Mouse (Mus musculus): ENCODE measurements around the gene Camta1. TPM values are rescaled to one million over a fixed set of nuclear protein-coding genes. Genes with fewer than 3 reads are reported as not detected.

The Camta1 gene
- polyA plus RNA-seq, 1 experiment from 2014 or later, result 106 TPM

- Histone ChIP-seq H3K36me3 (ENCODE audit: control insufficient read depth, insufficient read depth, low read length) (no peaks in the 10 kb centered on the region), H3K9ac (ENCODE audit: low read length) (no peak overlapping the region), H3K9me3 (ENCODE audit: control insufficient read depth, low read length) (no peaks in the 10 kb centered on the region), H3K27ac (replicated peaks; ENCODE audit: low read depth, low read length) (no peak overlapping the region), H3K4me1 (ENCODE audit: control insufficient read depth, insufficient read depth, low read length) (no peaks in the 10 kb centered on the region), H3K4me3 (ENCODE audit: low read depth, low read length) (no peak overlapping the region), H3K27me3 (ENCODE audit: control insufficient read depth, insufficient read depth, low read length) (no peaks in the 10 kb centered on the region), H3K4me2 (ENCODE audit: low read depth, severe bottlenecking) (no peak overlapping the region)
- WGBS, result 64% methylated on average over 10 of the region's 10 CpGs
- ATAC-seq (ENCODE audit: insufficient number of reproducible peaks, low FRiP score, low TSS enrichment, low read depth), result no peak
- no peak for DNase-seq (ENCODE audit: low spot score)
Observed at GRCm38 (mm10) chr4:151630664-151631063, 231.0 kb downstream of the Camta1 start.

- Histone ChIP-seq H3K4me2 (ENCODE audit: low read depth, severe bottlenecking) (no peak overlapping the region), H3K27ac (replicated peaks; ENCODE audit: low read depth, low read length) (no peak overlapping the region), H3K9ac (ENCODE audit: low read length) (no peak overlapping the region), H3K36me3 (ENCODE audit: control insufficient read depth, insufficient read depth, low read length) (no peaks in the 10 kb centered on the region), H3K4me3 (ENCODE audit: low read depth, low read length) (no peak overlapping the region), H3K27me3 (ENCODE audit: control insufficient read depth, insufficient read depth, low read length) (no peaks in the 10 kb centered on the region), H3K4me1 (ENCODE audit: control insufficient read depth, insufficient read depth, low read length) (no peaks in the 10 kb centered on the region), H3K9me3 (ENCODE audit: control insufficient read depth, low read length) (no peaks in the 10 kb centered on the region)
- WGBS, result 52% methylated on average over 3 of the region's 3 CpGs
- ATAC-seq (ENCODE audit: insufficient number of reproducible peaks, low FRiP score, low TSS enrichment, low read depth) (no peak), DNase-seq (ENCODE audit: low spot score) (no peak)
Observed at GRCm38 (mm10) chr4:151630231-151630630, 231.4 kb downstream of the Camta1 start.

GRCm38 (mm10) chr4:151619541-151620016, 242.1 kb downstream of the Camta1 start:
- H3K4me2 ChIP-seq (ENCODE audit: low read depth, severe bottlenecking), result no peak overlapping the region
- no peaks in the 10 kb centered on the region for H3K36me3 ChIP-seq (ENCODE audit: control insufficient read depth, insufficient read depth, low read length)
- no peaks in the 10 kb centered on the region for H3K9me3 ChIP-seq (ENCODE audit: control insufficient read depth, low read length)
- no peak overlapping the region for H3K4me3 ChIP-seq (ENCODE audit: low read depth, low read length)
- no peaks in the 10 kb centered on the region for H3K27me3 ChIP-seq (ENCODE audit: control insufficient read depth, insufficient read depth, low read length)
- ATAC-seq (ENCODE audit: insufficient number of reproducible peaks, low FRiP score, low TSS enrichment, low read depth) (no peak), DNase-seq (ENCODE audit: low spot score) (no peak)
- no peak overlapping the region for H3K9ac ChIP-seq (ENCODE audit: low read length)
- no peak overlapping the region for H3K27ac ChIP-seq (replicated peaks; ENCODE audit: low read depth, low read length)
- H3K4me1 ChIP-seq (ENCODE audit: control insufficient read depth, insufficient read depth, low read length), result no peaks in the 10 kb centered on the region
- WGBS, result 83% methylated on average over 14 of the region's 14 CpGs

GRCm38 (mm10) chr4:151618420-151619310, 243.0 kb downstream of the Camta1 start:
- no peaks in the 10 kb centered on the region for H3K4me1 ChIP-seq (ENCODE audit: control insufficient read depth, insufficient read depth, low read length)
- DNase-seq (ENCODE audit: low spot score) (no peak), ATAC-seq (ENCODE audit: insufficient number of reproducible peaks, low FRiP score, low TSS enrichment, low read depth) (no peak)
- H3K4me3 ChIP-seq (ENCODE audit: low read depth, low read length), result no peak overlapping the region
- H3K27ac ChIP-seq (replicated peaks; ENCODE audit: low read depth, low read length), result no peak overlapping the region
- WGBS, result 55% methylated on average over 21 of the region's 21 CpGs
- H3K9me3 ChIP-seq (ENCODE audit: control insufficient read depth, low read length), result no peaks in the 10 kb centered on the region
- H3K36me3 ChIP-seq (ENCODE audit: control insufficient read depth, insufficient read depth, low read length), result no peaks in the 10 kb centered on the region
- no peak overlapping the region for H3K4me2 ChIP-seq (ENCODE audit: low read depth, severe bottlenecking)
- H3K27me3 ChIP-seq (ENCODE audit: control insufficient read depth, insufficient read depth, low read length), result no peaks in the 10 kb centered on the region
- H3K9ac ChIP-seq (ENCODE audit: low read length), result no peak overlapping the region

GRCm38 (mm10) chr4:151611621-151612020, 250.1 kb downstream of the Camta1 start:
- 64% methylated on average over 6 of the region's 6 CpGs for WGBS

GRCm38 (mm10) chr4:151610266-151610665, 251.4 kb downstream of the Camta1 start:
- Histone ChIP-seq H3K27ac (replicated peaks; ENCODE audit: low read depth, low read length) (no peak overlapping the region), H3K4me1 (ENCODE audit: control insufficient read depth, insufficient read depth, low read length) (no peaks in the 10 kb centered on the region), H3K4me3 (ENCODE audit: low read depth, low read length) (no peak overlapping the region), H3K4me2 (ENCODE audit: low read depth, severe bottlenecking) (no peak overlapping the region), H3K27me3 (ENCODE audit: control insufficient read depth, insufficient read depth, low read length) (no peaks in the 10 kb centered on the region), H3K36me3 (ENCODE audit: control insufficient read depth, insufficient read depth, low read length) (no peaks in the 10 kb centered on the region), H3K9ac (ENCODE audit: low read length) (no peak overlapping the region), H3K9me3 (ENCODE audit: control insufficient read depth, low read length) (no peaks in the 10 kb centered on the region)
- DNase-seq (ENCODE audit: low spot score) (peak; percentile 76), ATAC-seq (ENCODE audit: insufficient number of reproducible peaks, low FRiP score, low TSS enrichment, low read depth) (no peak)
- 18% methylated on average over 8 of the region's 8 CpGs for WGBS

More at GRCm38 (mm10) chr4:151611621-151612020, 250.1 kb downstream of the Camta1 start:
- ATAC-seq (ENCODE audit: insufficient number of reproducible peaks, low FRiP score, low TSS enrichment, low read depth) (no peak), DNase-seq (ENCODE audit: low spot score) (no peak)
- H3K27ac ChIP-seq (replicated peaks; ENCODE audit: low read depth, low read length), result no peak overlapping the region
- H3K27me3 ChIP-seq (ENCODE audit: control insufficient read depth, insufficient read depth, low read length), result no peaks in the 10 kb centered on the region
- no peaks in the 10 kb centered on the region for H3K4me1 ChIP-seq (ENCODE audit: control insufficient read depth, insufficient read depth, low read length)
- no peak overlapping the region for H3K9ac ChIP-seq (ENCODE audit: low read length)
- H3K4me2 ChIP-seq (ENCODE audit: low read depth, severe bottlenecking), result no peak overlapping the region
- H3K4me3 ChIP-seq (ENCODE audit: low read depth, low read length), result no peak overlapping the region
- no peaks in the 10 kb centered on the region for H3K9me3 ChIP-seq (ENCODE audit: control insufficient read depth, low read length)
- H3K36me3 ChIP-seq (ENCODE audit: control insufficient read depth, insufficient read depth, low read length), result no peaks in the 10 kb centered on the region

- WGBS, result 34% methylated on average over 6 of the region's 6 CpGs
- Histone ChIP-seq H3K4me1 (ENCODE audit: control insufficient read depth, insufficient read depth, low read length) (no peaks in the 10 kb centered on the region), H3K9ac (ENCODE audit: low read length) (no peak overlapping the region), H3K4me3 (ENCODE audit: low read depth, low read length) (no peak overlapping the region), H3K4me2 (ENCODE audit: low read depth, severe bottlenecking) (no peak overlapping the region), H3K9me3 (ENCODE audit: control insufficient read depth, low read length) (no peaks in the 10 kb centered on the region), H3K36me3 (ENCODE audit: control insufficient read depth, insufficient read depth, low read length) (no peaks in the 10 kb centered on the region), H3K27ac (replicated peaks; ENCODE audit: low read depth, low read length) (no peak overlapping the region), H3K27me3 (ENCODE audit: control insufficient read depth, insufficient read depth, low read length) (no peaks in the 10 kb centered on the region)
- peak; percentile 78 for ATAC-seq (ENCODE audit: insufficient number of reproducible peaks, low FRiP score, low TSS enrichment, low read depth)
- DNase-seq (ENCODE audit: low spot score), result peak; percentile 88
Observed at GRCm38 (mm10) chr4:151604907-151605306, 256.8 kb downstream of the Camta1 start.

- Histone ChIP-seq H3K36me3 (ENCODE audit: control insufficient read depth, insufficient read depth, low read length) (no peaks in the 10 kb centered on the region), H3K4me3 (ENCODE audit: low read depth, low read length) (no peak overlapping the region), H3K9me3 (ENCODE audit: control insufficient read depth, low read length) (no peaks in the 10 kb centered on the region), H3K9ac (ENCODE audit: low read length) (no peak overlapping the region), H3K4me1 (ENCODE audit: control insufficient read depth, insufficient read depth, low read length) (no peaks in the 10 kb centered on the region), H3K27ac (replicated peaks; ENCODE audit: low read depth, low read length) (no peak overlapping the region), H3K4me2 (ENCODE audit: low read depth, severe bottlenecking) (no peak overlapping the region), H3K27me3 (ENCODE audit: control insufficient read depth, insufficient read depth, low read length) (no peaks in the 10 kb centered on the region)
- ATAC-seq (ENCODE audit: insufficient number of reproducible peaks, low FRiP score, low TSS enrichment, low read depth) (peak; percentile 91), DNase-seq (ENCODE audit: low spot score) (peak; percentile 99)
- WGBS, result 7% methylated on average over 16 of the region's 16 CpGs
Observed at GRCm38 (mm10) chr4:151604481-151604880, 257.2 kb downstream of the Camta1 start.

Measured in limb, embryonic 11.5 days (tissue).